Mouse (Mus musculus): ENCODE results near the gene Lrp2bp.

DNA sequence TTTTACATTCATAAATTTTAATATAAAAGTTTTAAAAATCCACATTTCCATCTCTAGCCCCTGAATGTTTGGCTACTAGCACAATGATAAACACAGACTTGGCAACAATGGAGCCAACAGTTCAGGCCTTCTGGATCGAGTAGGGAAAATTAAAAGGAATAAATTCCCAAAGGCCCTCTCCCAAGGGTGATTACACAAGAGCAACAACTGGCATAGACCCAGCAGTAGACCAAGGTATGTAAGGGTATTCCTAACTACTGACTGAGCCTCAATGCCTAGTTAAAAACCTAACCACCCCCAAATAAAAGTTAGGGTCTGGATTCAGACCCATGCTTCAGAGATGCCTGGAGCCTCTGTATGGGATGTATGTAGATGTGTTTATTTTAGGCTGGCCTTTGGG, 40.6 kb downstream of the Lrp2bp start:
- TF ChIP-seq CTCF (IDR thresholded peaks at IDR 0.05; ENCODE audit: low read depth) (no peak), EP300 (IDR thresholded peaks at IDR 0.05; ENCODE audit: low read depth) (no peak)

Data from heart, postnatal 0 days (tissue).